Mouse (Mus musculus) megakaryocyte-erythroid progenitor cell, adult 5-6 weeks (primary cell): Measurements from ENCODE around the gene Cacna1a. TPM values are rescaled to one million over a fixed set of nuclear protein-coding genes. Genes with fewer than 3 reads are reported as not detected.
A peak's percentile ranks its signal among the peaks of the same experiment; 100 is the strongest.

ENCODE experiments used
- ATAC-seq: replicated peaks from 2 replicates; pipeline ENCODE4 v1.8.0; 2016; ENCODE audit warnings: mild to moderate bottlenecking, inconsistent platforms; ENCODE audit not compliant: severe bottlenecking, poor library complexity, low FRiP score, low TSS enrichment
- total RNA-seq, 2 experiments: library from RNA; stranded (forward) in 1 of 2; stranded (reverse) in 1 of 2; fragments of 200-1000, 215-1000 nt in 1 of 2; fragments of >200 nt in 1 of 2; fragmentation: Nextera tagmentation in 1 of 2; gene quantifications; 2 replicates each; pipeline ENCODE4 v1.2.3; 2014 to 2017

Cacna1a gene
- total RNA-seq, 2 experiments from 2014 or later = 0.19 to 0.42 TPM

DNA sequence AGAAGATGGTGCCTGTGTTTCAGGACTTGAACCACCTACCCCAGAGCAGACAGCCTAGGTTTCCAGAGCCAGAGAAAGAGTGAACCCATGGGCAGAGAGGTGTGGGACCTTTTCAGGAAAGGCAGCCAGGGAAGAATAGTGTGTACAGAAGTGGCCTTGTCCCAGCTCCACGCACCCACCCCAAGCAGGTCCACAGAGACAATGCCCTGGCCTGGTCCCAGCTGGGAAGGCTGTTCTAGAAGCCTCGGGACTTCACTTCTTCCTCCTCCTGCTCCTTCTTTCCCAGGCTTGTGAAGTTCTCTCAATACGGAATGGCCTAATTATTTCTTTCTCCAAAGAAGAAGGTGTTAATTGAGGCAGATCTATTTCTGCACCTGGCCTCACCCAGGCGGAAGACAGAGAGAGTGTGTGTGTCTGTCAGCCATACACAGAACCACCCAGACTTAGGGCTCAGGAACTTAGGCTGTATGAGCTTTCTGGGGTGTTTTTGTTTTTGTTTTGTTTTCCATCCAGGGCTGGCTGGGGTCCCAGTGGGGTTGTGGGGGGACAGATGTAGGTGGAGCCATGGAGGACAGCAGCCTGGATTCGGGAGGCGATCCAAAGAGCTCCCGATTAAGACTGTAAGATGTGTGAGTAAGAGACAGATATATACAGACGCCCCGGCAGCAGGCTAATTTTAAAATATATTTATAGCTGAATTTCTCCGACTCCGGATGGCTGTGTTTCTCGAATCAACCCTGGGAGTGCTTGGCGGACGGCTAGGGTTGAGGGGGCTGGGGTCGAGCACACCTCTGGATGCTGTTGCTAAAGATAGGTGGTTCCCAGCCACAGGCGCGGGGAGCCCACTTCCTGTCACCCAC lies 131.8 kb downstream of the Cacna1a start:
- no peak for ATAC-seq

DNA sequence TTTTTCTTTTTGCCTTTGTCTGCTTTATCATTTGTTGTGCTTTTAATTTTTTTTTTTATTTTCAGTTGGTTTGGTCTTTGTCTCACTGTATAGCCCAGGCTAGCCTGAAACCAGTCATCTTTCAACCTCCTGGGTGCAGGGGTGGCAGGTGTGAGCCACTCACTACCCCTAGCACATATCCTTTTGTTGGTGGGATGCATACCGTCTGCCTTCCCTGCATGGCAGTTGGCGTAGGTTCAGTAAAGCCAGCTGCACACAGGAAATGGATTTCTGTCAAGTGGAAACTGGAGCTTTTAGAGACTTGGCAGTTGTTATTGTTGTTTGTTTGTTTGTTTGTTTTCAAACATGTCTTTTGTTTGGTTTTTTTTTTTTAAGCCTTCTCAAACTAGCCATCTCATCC lies 132.8 kb downstream of the Cacna1a start:
- no peak for ATAC-seq

DNA sequence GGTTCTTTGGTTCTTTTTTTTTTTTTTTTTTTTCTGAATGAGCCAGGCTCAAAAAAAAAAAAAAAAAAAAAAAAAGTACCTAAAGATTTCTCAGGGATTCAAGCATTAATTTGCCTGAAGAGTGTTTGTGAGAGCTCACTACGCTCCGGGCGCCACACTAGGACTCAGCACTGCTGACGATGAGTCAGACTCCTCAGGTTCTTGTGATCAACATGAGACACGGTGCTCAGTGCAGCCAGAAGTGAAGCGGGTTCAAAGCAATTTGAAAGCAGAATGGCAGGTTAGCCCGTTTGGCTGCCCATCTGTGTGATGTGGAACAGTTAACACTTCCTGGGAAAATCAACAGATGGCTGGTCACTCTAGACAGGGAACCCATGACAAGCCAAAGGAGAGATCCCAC lies 139.8 kb downstream of the Cacna1a start:
- ATAC-seq = no peak

DNA sequence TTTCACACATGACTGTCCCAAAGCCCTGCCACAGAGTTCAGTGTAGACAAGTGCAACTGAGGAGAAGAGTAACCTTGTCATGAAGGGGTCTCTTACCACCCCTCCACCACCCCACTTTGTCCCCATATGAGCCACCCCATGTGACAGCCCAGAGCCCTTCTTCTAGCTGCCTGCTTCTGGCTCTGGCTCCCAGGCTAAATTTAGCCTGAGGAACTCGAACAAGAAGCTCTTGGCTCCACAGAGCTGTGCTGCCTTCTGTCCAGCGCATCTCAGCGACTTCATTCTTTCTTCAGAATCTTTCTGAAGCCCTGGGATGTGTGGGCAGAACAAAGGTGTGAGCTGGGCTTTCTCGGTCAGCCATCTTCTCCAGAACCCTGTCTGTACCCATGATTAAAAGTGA lies 141.3 kb downstream of the Cacna1a start:
- ATAC-seq = no peak

DNA sequence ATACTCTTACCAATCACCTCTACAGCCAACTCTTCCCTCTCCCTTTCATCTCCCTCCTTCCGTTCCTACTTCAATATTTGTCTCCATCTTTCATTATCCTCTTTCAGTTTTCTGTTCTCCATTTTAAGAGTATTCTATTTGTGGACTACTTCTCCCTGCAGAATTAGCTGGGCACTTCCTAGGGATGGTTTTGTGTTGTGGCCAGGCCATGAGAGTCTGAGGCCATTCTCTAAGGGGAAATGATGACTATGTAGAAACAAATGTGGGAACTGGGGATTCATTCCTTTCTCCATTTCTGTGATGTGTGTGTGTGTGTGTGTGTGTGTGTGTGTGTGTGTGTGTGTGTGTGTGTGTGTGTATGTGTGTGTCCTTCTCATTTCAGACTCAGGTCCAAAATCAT lies 144.5 kb downstream of the Cacna1a start:
- no peak for ATAC-seq

DNA sequence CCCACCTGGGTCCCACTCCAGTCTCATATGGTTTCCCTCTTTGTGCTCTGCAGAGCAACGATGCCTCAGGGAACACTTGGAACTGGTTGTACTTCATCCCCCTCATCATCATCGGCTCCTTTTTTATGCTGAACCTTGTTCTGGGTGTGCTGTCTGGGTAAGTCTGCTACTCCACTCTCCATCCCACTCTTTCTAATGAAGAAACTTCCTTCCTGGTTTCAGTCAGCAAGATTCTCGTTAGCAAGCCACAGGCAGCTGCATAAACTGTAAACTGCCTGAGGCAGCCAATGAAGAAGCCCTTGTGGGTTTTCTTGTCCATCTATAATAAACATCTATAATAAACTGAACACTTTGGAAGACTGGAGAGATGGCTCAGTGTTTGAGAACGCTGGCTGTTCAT lies 145.1 kb downstream of the Cacna1a start:
- no peak for ATAC-seq

DNA sequence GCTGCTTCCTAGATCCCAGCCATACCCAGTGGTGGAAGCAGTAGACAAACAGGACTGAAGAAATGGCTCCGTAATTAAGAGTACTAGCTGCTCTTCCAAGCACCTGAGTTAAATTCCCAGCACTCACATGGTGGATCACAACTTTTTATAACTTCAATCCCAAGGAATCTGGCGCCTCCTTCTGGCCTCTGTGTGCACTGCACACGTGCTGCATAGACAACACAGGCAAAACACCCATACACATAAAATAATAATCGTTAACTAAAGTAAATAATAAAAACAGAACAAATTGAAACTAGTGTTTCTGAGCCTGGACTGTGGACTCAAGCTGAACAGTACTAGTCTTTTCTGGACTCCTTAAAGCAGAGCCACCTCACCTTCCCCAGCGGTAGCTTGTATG lies 148.7 kb downstream of the Cacna1a start:
- ATAC-seq = no peak

DNA sequence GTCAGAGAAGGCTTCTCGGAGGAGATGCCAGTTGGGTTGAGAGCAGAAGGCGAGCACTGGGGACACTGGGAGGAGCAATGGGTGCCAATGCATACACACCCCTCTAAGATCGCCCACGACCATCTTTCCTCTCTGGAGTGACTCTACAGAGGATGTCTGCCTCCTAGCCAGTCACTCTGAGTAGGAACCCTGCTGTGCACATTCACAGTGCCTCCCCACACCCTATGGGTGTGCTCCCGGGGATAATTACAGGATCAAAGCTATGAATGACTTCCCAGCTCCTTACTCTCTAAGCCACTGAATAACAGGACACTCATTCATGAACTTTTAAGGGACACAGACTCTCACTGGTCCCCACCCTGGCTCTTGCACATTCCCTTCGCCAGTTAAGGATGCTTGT lies 151.1 kb downstream of the Cacna1a start:
- ATAC-seq = no peak

DNA sequence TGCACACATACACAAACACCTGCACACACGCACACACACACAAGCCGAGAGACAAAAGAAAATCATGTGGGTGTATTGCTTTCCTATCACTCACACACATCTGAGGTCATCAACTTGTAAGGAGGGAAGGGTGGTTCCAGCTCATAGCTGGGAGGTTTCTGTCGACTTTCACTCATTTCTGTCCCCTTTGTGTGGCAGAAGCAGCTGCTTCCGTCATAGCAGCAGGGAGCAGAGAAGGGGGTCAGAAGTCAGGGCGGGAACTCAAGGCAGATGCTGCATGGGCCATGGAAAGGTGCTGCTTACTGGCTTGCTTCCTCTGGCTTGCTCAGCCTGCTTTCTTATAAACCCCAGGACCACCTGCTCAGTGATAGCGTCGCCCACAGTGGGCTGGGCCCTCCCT lies 154.2 kb downstream of the Cacna1a start:
- ATAC-seq = no peak

DNA sequence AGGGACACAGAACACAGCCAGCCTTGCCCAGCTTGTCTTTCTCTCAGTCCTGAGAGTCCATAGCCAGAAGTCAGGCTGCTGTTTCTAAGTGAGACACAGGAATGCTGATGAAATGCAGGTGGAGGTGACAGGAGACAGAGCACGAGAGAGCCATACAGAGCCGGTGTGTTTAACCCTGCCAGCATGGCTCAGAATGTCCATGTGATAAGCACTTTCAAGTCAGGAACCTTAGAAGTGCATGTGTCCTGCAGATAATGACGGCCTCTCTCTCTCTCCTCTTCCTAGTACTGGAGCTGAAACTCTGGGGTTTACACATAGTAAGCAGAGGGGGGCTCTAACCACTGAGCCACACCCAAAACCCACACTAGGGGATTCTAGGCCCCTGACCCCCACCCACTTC lies 157.3 kb downstream of the Cacna1a start:
- ATAC-seq = no peak

DNA sequence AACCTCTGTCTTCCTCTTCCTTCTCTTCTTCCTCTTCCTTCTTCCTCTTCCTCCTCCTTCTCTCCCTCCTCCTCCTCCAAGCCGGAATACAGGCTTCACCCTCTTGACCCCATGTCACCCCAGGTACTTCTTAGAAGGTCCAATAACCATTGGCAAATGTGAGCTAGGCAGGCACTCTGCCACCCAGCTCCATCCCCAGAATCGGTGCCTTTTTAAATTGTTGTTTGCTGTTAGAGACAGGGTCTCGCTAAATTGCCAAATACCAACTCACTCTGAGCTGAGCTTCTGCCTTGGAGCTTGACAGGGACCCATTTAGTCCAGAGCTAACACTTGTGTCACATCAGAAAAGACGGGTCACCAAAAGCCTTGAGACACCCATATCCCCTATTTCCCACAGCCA lies 164.2 kb downstream of the Cacna1a start:
- ATAC-seq = no peak

DNA sequence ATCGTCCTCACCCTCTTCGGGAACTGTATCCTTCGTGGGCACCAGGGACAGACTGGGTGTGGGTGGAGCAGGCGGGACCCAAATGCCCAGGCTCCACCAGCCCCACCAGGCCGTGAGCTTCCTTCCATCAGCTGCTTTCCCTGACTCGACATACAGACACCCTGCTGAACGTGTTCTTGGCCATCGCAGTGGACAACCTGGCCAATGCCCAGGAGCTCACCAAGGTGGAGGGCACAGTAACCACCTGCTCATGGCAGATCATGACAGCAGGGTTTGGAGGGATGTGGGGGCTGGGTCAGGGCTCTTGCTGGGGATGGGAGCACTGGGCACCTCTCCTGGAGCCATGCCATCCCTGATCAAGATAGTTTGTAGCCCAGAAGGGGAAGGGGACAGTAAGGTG lies 164.9 kb downstream of the Cacna1a start:
- ATAC-seq = no peak

DNA sequence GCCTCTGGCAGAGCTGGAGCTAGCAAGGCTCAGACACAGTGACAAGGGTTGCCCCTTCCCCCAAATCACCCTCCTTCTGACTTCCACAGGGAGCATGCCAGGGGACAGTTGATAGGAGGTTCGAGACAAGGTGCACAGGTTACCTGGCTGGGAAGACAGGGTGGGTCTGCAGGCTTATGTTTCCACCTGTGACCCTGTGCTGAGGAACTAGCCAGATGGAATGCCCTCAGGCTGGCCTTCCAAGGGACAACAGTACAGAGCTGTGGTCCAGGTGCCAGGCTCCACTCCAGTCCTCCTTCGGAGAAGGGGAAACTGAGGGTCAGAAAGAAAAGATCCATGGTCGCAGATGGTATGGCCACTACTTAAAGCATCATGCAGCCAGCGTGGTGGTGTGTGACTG lies 165.4 kb downstream of the Cacna1a start:
- ATAC-seq = no peak

DNA sequence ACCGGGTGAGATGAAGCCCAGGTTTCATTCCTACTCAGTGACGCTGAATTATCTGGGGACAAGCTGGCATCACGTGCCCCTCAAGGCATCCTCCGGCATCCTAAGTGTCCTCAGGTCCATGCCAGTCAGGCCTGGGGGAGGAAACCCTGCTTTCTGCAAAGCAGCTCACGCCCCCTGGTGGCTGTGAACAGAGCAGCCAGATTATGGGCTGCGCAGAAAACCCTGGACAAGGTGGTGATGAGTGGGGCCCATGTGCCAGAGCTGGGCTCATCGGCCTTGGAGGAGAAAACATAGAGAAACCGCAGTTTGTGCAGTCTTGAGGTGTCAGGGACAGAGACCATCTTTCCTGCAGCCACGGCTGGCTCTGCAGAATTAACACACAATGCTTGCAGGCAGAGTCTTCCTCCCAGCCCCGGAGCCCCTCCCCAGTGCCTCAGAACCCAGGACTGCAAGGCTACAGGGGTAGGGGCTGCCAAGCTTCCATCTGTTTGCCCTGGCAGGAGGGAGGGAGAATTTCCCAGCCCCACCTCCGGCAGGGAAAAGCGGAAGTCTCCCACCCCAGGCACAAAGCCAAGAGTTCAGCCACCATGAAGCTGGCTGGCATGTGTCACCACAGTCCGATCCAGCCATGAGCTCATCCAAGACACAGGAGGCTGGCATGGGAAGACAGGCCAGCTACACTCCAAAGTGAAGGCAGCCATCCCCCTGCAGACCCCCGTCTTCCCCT lies 166.2 kb downstream of the Cacna1a start:
- ATAC-seq = peak; percentile 68

DNA sequence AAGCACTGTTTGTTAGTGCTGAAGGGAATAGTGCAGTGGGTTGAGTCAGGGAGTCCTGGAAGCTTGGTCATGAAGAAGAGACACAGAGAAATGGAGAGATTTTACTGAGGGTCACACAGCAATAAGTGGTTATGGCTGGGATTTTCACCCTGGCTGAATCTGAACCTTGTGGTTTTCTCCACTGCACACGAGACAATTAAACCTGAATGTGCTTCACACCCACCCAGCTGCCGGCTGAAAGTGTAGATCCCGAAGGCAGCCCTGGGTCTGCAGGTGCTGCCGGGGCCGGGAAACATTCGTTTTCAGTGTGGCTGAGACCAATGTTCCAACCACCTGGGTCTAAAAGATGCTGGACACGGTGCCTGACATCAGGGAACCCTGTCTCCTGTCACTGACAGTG lies 167.0 kb downstream of the Cacna1a start:
- ATAC-seq = no peak

DNA sequence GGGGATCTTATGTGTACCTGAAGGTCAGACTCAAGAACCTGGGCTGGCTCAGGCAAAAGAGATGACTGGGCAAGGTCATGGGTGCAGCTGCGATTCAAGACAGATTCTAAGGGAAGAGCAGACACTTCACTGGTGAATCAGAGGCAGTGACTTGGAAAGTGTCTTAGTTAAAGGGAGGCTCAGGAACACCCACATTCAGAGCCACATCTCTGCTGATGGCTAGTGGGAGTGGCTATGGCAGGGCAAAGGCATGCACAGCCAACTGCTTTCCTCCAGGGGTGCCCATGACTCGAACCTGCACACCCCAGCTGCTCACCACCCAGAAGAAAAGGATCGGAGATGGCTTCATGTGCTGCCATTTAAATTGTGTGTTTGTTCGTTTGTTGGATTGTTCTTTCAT lies 169.7 kb downstream of the Cacna1a start:
- ATAC-seq = no peak

DNA sequence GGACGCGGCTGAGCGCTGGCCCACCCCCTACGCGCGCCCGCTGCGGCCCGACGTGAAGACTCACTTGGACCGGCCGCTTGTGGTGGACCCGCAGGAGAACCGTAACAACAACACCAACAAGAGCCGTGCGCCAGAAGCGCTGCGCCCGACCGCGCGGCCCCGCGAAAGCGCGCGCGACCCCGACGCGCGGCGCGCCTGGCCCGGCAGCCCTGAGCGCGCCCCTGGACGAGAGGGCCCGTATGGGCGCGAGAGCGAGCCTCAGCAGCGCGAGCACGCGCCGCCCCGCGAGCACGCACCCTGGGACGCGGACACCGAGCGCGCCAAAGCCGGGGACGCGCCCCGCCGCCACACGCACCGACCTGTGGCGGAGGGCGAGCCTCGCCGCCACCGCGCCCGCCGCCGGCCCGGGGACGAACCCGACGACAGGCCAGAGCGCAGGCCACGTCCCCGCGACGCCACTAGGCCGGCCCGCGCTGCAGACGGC lies 170.9 kb downstream of the Cacna1a start:
- ATAC-seq = no peak

DNA sequence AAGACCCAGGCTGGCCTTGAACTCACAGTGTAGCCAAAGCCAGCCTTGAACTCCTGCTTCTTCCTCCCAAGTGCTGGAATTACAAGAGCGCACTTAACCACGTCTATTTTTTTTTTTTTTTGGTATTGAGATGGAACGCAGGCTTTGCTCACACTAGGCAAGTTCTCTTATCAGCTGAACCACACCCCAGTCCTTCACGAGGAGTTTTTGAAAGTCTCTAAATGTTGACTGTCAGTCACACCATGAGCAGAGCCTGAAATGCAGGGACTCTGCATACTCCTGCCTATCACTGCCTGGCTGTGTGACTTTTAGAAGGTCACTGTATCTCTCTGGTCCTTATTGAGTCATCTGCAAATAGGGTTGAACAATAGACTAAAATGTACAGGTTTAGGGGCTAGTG lies 173.5 kb downstream of the Cacna1a start:
- 0 out of 2 replicates have a peak, but pooled peaks have one; percentile 12 for ATAC-seq

DNA sequence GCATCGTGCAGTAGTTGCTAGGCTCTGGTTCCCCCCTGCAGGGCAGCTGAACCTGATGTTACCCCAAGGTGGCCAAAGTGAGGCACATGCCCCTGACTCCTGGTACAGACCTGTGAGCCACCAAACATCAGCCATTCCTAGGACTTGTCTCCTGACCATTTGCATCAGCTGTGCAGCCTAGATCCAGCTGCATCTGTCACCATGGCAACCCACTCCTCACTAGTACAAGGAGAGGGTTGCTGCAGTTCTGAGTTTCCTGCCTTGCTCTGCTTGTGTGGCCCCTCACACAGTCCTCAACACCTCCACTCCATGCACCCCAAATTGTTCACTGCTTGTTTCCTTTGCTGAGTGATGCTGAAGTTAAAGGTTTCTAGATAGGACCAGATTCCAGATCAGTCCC lies 175.8 kb downstream of the Cacna1a start:
- no peak for ATAC-seq

DNA sequence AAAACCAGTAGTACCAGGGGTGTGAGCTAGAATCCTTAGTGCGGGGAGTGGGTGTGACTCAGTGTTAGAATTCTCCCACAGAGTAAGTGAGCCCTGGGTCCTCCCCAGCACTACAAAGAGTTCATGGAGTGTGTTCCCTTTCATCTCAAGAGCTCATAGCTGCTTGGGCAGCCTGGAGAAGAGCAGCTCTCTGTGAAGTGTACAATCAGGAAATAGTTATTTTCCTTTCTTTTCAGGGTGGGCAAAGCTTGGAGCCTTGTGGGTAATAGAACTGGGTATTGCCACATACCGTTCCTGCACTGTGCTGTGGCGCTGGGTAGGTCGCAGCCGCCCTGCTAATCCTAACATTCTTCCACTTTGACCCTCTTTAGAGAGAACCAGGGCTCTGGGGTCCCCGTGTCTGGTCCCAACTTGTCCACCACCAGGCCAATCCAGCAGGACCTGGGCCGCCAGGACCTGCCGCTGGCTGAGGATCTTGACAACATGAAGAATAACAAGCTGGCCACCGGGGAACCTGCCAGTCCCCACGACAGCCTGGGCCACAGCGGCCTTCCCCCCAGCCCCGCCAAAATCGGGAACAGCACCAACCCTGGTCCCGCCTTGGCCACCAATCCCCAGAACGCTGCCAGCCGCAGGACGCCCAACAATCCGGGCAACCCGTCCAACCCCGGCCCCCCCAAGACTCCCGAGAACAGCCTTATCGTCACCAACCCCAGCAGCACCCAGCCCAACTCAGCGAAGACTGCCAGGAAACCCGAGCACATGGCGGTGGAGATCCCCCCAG lies 177.5 kb downstream of the Cacna1a start:
- peak; percentile 29; the same call in 1 of the 2 replicates for ATAC-seq
